Mouse (Mus musculus): ENCODE measurements around the gene Hist1h2ag.
A peak's percentile ranks its signal among the peaks of the same experiment; 100 is the strongest.

DNA sequence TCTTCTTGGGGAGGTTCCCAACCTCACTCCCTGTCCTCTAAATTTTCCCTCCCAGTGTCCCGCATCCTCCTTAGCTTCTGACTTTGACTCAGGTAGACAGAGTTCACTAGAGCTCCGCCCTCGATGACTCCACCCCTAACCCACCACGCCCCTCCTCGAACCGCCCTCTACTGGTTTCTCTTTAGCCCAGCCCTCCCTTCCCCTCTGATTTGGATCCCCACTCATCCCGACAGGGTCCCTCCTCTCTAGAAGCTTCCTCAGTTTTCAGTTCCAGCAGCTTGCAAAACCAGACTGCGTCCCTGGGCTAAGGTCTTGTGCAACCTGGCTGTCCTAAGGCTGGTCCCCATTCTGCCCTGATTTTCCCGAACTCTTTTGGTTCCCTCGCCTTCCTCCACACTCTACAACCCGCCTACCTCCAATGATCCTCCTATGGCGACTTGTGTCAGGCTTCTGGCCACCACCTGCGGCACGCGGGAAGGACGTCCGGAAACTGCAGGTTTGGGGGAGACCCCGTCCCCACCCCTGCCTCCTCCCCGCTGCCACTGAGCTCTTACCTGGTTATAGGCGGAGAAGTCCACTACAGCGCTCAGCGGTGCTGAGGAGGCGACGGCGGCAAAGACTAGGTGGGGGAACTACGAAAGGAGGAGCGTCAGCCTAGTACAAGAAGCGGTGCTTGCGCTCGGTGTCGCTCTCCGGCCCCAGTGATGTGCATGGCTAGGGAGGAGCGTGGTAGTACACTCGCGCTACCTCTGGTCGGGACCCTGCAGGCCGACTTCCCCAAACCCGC, 36.2 kb downstream of the Hist1h2ag start:
- 0 out of 2 replicates have a peak, but pooled peaks have one; percentile 27 for TF ChIP-seq CTCF (IDR thresholded peaks at IDR 0.05; ENCODE audit: low read depth)
- TF ChIP-seq EP300 (IDR thresholded peaks at IDR 0.05; ENCODE audit: low read depth) = no peak
